Mouse (Mus musculus): ENCODE measurements around the gene Nfkbie. TPM values are rescaled to one million over a fixed set of nuclear protein-coding genes. Genes with fewer than 3 reads are reported as not detected.

Nfkbie gene
- polyA plus RNA-seq, 1 experiment from 2014 or later = 9.5 TPM

DNA sequence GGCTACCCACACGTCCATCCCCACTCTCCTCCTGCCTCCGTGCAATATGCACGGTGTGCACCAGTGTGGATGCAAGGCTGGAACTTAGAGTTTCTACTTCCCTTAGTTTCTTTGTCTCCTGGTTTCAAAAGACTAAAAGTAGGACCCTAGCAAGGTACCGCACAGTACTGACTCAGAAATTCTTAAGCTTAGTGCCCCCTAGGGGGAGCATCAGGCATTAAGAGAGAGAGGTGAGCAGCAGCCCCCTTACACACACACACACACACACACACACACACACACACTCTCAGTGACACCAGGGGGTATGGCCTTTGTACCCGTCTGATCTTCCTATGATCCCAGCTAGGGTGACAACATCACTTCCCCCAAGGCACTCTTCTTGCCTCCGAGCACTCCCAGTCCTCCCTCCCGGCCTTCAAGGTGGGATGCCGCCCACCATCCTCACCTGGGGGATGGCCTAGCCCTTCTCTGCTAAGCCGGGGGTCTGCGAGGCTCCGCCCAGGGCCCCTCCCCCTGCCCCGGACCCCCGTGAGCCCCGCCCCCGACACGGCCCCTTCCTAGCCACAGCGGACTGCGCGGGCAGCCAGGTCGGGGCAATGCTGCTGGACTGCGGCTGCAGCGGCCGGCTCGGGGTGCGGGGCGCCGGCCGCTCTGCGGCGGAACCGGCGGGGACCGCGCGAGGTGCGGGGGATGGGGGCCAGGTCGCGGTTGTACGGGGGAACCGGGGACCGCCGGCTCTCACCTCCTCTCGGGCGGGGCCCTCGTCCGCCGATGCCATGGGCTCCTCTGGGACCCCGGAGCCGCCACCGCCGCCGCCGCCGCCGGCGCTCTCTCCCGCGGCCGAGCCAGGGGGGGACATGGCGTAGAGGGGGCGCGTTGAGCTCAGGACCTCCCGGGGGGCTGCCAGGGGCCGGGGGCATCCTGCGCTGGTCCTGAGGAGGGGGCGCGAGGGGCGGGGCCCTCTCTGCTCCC lies 6.7 kb upstream of the Nfkbie start:
- CTCF ChIA-PET = interaction anchor here (0.7 to 3.0 kb wide), 6 partner anchors 17 to 71 kb away, joined by 3 to 9 read pairs (median 3); partner anchors contain the start of genes Aars2 and Tcte1
- POLR2A ChIA-PET = interaction anchor here (0.5 to 2.3 kb wide), 4 partner anchors 18 to 42 kb away, joined by 4 to 7 read pairs (median 5); partner anchors contain the start of gene Aars2
- DNase-seq (ENCODE audit: low read depth, low spot score) = no peak
- peaks cover 3% of the 10 kb centered on the region for H3K27me3 ChIP-seq
- ATAC-seq = peak; percentile 12
- in situ Hi-C loops (cut with MboI; ENCODE audit: low pct_unique_long_range_greater_than_20kb) = no loop called here
- TF ChIP-seq CTCF (IDR thresholded peaks at IDR 0.05) = no peak

DNA sequence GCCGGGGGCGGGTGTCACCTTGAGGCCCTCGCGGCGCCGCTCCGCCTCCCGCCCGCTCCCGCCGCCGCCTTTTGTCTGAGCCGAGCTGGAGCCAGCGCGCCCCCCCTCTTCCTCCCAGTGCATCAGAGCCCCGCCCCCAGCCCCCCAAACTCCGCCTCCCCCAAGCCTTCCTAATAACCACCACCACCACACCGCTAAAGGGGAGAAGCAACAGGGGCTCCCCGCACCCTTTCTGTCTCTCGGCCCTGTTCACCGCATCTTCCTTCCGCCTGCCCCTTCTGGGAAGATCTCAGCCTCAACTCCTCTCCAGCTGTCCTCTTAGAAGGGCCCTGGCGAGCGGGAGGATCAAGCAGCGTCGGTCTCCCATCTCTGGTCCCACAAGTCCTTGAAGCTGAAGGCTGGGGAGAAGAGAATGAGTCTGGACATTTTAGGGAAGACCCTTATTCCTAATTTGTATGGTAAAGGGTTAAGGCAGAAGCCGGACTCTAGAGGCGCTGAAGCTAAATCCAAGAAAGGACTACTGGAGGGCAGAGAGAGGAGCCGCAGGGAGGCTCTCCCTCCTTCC lies 5.8 kb upstream of the Nfkbie start, which contains the start of gene Tmem151b:
TSS of gene Tmem151b (minus strand) at position 61 of the 565 bp plus-strand sequence.
- TF ChIP-seq CTCF (IDR thresholded peaks at IDR 0.05) = no peak
- DNase-seq (ENCODE audit: low read depth, low spot score) = no peak
- POLR2A ChIA-PET = interaction anchor here (0.7 to 2.3 kb wide), 4 partner anchors 27 to 47 kb away, joined by 3 to 7 read pairs (median 4); partner anchors contain the start of gene Aars2
- H3K27me3 ChIP-seq = peaks cover 3% of the 10 kb centered on the region
- CTCF ChIA-PET = interaction anchor here (1.0 to 3.0 kb wide), 3 partner anchors 33 to 72 kb away, joined by 3 to 9 read pairs (median 4); partner anchors contain the start of gene Aars2
- peak; percentile 18 for ATAC-seq
- in situ Hi-C loops (cut with MboI; ENCODE audit: low pct_unique_long_range_greater_than_20kb) = loop anchor here (5.0 kb wide), 2 partner anchors 42 to 72 kb away; partner anchors contain the start of genes Aars2 and Spats1

DNA sequence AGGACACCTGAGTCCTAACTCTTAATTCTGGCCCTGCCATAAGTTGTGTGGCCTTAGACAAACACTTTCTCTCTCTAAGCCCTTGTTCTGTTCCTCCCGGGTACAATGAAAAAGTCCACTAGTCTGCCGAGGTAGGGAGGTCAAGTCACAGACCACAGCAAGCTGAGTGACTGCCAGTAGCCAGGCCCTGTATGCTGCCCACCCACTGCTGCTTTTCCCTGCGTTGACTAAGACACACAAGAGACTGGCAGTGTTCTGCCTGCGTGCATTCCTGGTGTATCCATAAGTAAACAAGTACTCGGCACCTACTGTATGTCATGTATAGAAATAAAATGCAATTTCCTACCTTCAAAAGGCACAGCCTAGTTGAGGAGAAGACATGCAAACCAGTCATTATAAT lies 5.2 kb upstream of the Nfkbie start:
- ChIA-PET CTCF (interaction anchor here (1.0 to 3.0 kb wide), 4 partner anchors 32 to 73 kb away, joined by 3 to 9 read pairs (median 4); partner anchors contain the start of gene Aars2), POLR2A (interaction anchor here (0.7 to 2.3 kb wide), 3 partner anchors 27 to 47 kb away, joined by 3 to 7 read pairs (median 5); partner anchors contain the start of gene Aars2)
- in situ Hi-C loops (cut with MboI; ENCODE audit: low pct_unique_long_range_greater_than_20kb) = loop anchor here (5.0 kb wide), 2 partner anchors 43 to 73 kb away; partner anchors contain the start of genes Aars2 and Spats1
- peaks cover 3% of the 10 kb centered on the region for H3K27me3 ChIP-seq
- DNase-seq (ENCODE audit: low read depth, low spot score) (no peak), ATAC-seq (no peak)
- no peak for TF ChIP-seq CTCF (IDR thresholded peaks at IDR 0.05)

DNA sequence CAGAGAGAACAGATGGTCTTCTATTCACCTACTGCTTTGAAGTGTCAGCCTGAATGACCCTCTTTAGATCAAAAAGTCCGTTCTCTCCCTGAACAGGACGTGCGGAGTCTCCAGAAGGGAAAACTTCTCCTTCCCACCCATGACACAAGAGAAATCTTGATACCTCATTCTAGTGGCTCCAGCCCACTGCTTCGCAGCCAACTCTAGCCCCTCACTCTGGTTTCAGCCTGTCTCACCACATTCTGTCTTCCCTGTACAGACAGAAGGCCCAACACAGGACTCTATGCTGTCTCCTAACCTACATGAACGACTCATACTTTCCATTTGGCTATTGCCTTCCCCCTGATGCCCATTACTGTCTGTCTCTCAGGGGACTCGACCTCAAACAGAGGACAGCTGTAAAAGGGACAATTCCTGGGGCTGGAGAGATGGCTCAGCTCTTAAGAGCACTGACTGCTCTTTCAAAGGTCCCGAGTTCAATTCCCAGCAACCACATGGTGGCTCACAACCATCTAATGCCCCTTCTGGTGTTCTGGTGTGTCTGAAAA lies 4.2 kb upstream of the Nfkbie start:
- in situ Hi-C loops (cut with MboI; ENCODE audit: low pct_unique_long_range_greater_than_20kb) = loop anchor here (5.0 kb wide), 2 partner anchors 44 to 74 kb away; partner anchors contain the start of genes Aars2 and Spats1
- ATAC-seq (no peak), DNase-seq (ENCODE audit: low read depth, low spot score) (no peak)
- CTCF ChIA-PET = interaction anchor here (0.6 to 2.1 kb wide), 5 partner anchors 9 to 80 kb away, joined by 3 to 6 read pairs (median 3); partner anchors contain the start of gene Aars2
- H3K27me3 ChIP-seq = peaks cover 3% of the 10 kb centered on the region
- no peak for TF ChIP-seq CTCF (IDR thresholded peaks at IDR 0.05)
- POLR2A ChIA-PET = interaction anchor here (0.7 kb wide), 1 partner anchor 73 kb away, joined by 6 read pairs; no protein-coding TSS in a partner anchor

DNA sequence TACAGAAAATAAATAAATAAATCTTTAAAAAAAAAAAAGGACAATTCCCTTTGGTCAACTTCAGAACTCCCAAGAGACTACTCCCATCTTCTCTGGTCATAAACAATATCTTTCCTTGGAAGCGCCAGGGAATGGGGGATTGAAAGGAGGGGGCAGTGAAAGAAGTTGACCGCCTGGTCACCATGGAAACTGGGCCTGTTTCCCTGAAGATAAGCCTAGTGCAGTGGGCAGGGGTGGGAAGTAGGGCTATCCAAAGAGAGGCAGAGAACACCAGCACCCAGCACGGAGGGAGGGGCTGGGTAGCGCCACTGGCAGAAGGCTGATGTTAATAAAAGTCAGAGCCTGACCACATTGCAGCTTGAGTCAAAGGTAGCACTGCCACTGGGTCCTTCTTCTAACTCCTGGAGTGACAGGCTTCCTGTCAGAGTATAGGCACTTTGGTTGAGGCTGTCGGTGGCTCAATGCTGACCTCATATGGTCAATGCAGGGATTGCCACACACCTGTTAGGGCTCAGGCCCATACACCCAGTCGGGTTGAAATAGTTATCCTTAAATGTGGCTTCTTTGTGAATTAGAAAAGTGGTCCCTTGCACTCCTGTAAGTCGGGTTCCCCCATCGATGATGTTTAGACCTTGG lies 3.6 kb upstream of the Nfkbie start:
- DNase-seq (ENCODE audit: low read depth, low spot score) = no peak
- ATAC-seq = no peak
- ChIA-PET POLR2A (no interaction called here), CTCF (interaction anchor here (0.6 to 2.1 kb wide), 8 partner anchors 9 to 81 kb away, joined by 3 to 8 read pairs (median 4); partner anchors contain the start of gene Aars2)
- in situ Hi-C loops (cut with MboI; ENCODE audit: low pct_unique_long_range_greater_than_20kb) = loop anchor here (5.0 kb wide), 2 partner anchors 45 to 75 kb away; partner anchors contain the start of genes Aars2 and Spats1
- H3K27me3 ChIP-seq = peaks cover 3% of the 10 kb centered on the region
- TF ChIP-seq CTCF (IDR thresholded peaks at IDR 0.05) = no peak

DNA sequence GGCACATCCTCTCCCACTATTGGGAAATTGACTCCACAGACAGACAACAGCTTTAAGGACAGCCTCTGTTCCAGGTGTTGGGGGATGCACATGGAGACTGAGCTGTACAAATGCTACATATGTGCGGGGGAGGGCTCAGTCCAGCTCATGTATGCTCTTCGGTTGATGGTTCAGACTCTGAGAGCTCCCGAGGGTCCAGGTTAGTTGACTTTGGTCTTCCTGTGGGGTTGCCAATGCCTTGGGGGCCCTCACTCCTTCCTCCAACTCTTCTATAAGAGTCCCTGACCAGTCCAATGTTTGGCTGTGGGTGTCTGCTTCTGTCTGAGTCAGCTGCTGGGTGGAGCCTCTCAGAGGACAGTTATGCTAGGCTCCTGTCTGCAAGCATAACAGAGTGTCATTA lies 2.4 kb upstream of the Nfkbie start:
- TF ChIP-seq CTCF (IDR thresholded peaks at IDR 0.05) = no peak
- CTCF ChIA-PET = interaction anchor here (1.1 to 1.7 kb wide), 6 partner anchors 35 to 82 kb away, joined by 3 to 8 read pairs (median 4); partner anchors contain the start of gene Aars2
- in situ Hi-C loops (cut with MboI; ENCODE audit: low pct_unique_long_range_greater_than_20kb) = loop anchor here (5.0 kb wide), 2 partner anchors 46 to 76 kb away; partner anchors contain the start of genes Aars2 and Spats1
- DNase-seq (ENCODE audit: low read depth, low spot score) = no peak
- ATAC-seq = no peak
- peaks cover 3% of the 10 kb centered on the region for H3K27me3 ChIP-seq
- POLR2A ChIA-PET = no interaction called here

DNA sequence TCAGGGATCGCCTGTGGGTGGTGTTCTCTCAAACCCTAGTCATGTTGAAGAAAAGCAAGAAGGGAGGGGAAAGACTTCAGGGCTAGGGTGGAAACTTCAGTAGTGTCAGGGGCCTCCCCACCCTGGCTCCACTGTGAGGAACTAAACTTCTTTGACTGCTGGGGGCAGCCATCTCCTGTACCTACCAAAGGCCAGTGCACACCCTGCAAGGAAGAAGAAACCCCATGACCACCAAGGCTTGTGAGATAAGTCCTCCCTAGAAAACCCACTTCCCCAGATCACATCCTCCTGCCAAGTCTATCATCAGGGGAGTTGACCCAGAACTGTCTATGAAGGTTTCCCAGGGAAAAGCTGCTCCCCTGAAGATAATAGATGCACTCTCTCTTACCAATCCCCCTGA lies 1.1 kb upstream of the Nfkbie start:
- H3K27me3 ChIP-seq = peaks cover 3% of the 10 kb centered on the region
- no peak for DNase-seq (ENCODE audit: low read depth, low spot score)
- ATAC-seq = no peak
- in situ Hi-C loops (cut with MboI; ENCODE audit: low pct_unique_long_range_greater_than_20kb) = loop anchor here (5.0 kb wide), 2 partner anchors 47 to 77 kb away; partner anchors contain the start of genes Aars2 and Spats1
- POLR2A ChIA-PET = no interaction called here
- TF ChIP-seq CTCF (IDR thresholded peaks at IDR 0.05) = no peak
- CTCF ChIA-PET = interaction anchor here (1.6 to 1.7 kb wide), 2 partner anchors 37 to 51 kb away, joined by 3 to 4 read pairs; no protein-coding TSS in a partner anchor

DNA sequence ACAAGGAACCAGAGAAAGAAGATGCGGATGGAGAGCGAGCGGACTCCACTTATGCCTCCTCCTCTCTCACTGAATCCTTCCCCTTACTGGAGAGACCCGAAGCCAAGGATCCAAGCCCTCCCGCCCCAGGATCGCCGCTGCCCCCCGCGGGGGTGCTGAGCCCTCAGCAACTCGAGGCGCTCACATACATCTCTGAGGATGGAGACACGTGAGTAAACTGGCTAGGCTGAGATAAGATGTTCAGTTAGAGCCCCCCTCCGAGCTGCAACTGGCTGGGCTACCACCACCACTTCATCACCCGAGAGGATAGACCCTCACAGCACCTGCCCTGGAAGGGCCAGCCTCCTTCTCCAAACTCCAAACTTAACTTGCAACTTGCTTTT lies 595 bp downstream of the Nfkbie start:
- in situ Hi-C loops (cut with MboI; ENCODE audit: low pct_unique_long_range_greater_than_20kb) = no loop called here
- POLR2A ChIA-PET = interaction anchor here (0.9 to 1.2 kb wide), 3 partner anchors 13 to 18 kb away, joined by 3 to 4 read pairs (median 3); partner anchors contain the start of gene Hsp90ab1
- TF ChIP-seq CTCF (IDR thresholded peaks at IDR 0.05) = no peak
- CTCF ChIA-PET = interaction anchor here (0.7 to 2.1 kb wide), 4 partner anchors 16 to 52 kb away, joined by 3 to 7 read pairs (median 4); no protein-coding TSS in a partner anchor
- no peak for DNase-seq (ENCODE audit: low read depth, low spot score)
- no peak for ATAC-seq
- H3K27me3 ChIP-seq = peaks cover 3% of the 10 kb centered on the region

Measured in Patski (cell line).